Mouse (Mus musculus) layer of hippocampus, adult 2 months (tissue): Measurements from ENCODE around the gene Prpf38a. TPM values are rescaled to one million over a fixed set of nuclear protein-coding genes. Genes with fewer than 3 reads are reported as not detected.

Source experiments
- DNase-seq, 2 experiments: peaks; one replicate each; pipeline ENCODE4 v3.0.0; 2022; ENCODE audit warnings: low spot score in 2 of 2
- H3K27ac ChIP-seq: fragments of 200-600 bp; 2 replicates; pipeline ENCODE4 v1.8.1; 2022
- H3K4me3 ChIP-seq: fragments of 200-600 bp; 2 replicates; pipeline ENCODE4 v1.8.1; 2022; ENCODE audit warnings: mild to moderate bottlenecking
- CTCF ChIP-seq: fragments of 200-600 bp; conservative IDR thresholded peaks from 2 replicates; pipeline ENCODE4 v1.8.1; 2022; ENCODE audit warnings: antibody characterized with exemption, mild to moderate bottlenecking, moderate library complexity
- long read RNA-seq, 2 experiments: library from polyadenylated mRNA; stranded (forward); transcript quantifications; one replicate each; pipeline ENCODE4 v2.0.0; 2021; ENCODE audit warnings: borderline mapping rate in 2 of 2
- total RNA-seq, 2 experiments: library from RNA; stranded (reverse); gene quantifications; 2 replicates each; pipeline ENCODE4 v1.2.3; 2021

The Prpf38a gene
- total RNA-seq = 10 to 100 TPM; 28.0 to 28.8 TPM
- long read RNA-seq, experiment 1, transcript Prpf38a-201 (10 exons, 1,516 nt) = major isoform, 10 of 13 reads
- long read RNA-seq, experiment 1, partial matches to known transcripts = 0 of 13 reads
- long read RNA-seq, experiment 1, other reads (novel, unspliced or antisense) = 3 of 13 reads
- long read RNA-seq, experiment 2, transcript Prpf38a-201 (10 exons, 1,516 nt) = major isoform, 19 of 23 reads
- long read RNA-seq, experiment 2, partial matches to known transcripts = 2 of 23 reads
- long read RNA-seq, experiment 2, other reads (novel, unspliced or antisense) = 2 of 23 reads

DNA sequence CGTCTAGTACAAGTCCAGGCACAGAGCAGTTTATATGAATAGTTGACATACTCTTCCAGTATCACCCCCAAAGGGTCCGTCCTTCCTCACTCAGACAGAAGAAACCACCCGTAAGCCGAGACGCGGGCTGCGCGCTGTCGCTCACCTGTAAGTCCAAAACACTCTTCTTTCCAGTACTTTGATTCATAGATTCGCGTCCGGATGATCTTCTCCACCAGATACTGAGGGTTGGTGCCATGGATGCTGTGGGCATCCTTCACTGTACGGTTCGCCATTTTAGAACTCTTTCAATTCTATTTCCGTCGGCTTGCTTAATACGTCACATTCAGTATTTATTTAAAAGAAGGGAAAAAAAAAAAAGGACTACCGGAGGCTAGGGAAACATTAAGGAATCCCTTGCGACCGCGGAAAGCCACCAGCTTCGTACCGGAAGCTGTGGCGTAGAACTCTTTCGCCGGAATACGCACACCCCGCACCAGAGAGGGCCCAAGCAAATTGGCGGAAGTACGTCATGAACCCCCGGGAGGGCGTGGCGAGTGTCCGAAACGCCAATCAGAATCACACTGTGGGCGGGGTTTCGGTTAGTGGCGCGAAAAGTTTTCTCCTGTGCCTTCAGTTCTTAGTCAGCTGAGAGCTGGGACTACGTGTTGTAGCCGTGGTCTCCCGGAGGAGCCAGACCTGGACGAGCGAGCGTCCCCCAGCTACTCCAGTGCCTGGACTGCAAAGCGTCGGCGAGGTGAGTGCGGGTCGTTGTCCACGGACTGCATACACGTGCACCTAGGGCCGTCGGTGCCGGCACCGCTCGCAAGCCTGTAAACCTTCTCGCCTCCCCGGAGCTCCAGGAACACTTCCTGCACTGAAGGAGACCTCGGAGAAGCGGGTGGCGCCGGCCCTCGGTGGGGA is at the start of gene Prpf38a, which contains the start of gene Orc1:
Prpf38a (minus strand) TSS at position 497 of the 903 bp plus-strand sequence.
Orc1 (plus strand) TSS at position 584 of the 903 bp plus-strand sequence.
- DNase-seq = peak; percentile 98
- TF ChIP-seq CTCF = no peak
- H3K4me3 ChIP-seq = peak within 1 kb of the TSS; percentile 100
- peak within 1 kb of the TSS; percentile 88 for H3K27ac ChIP-seq

GRCm38 (mm10) chr4:108627066-108627465 is 47.9 kb upstream of the Prpf38a start:
- no peak for TF ChIP-seq CTCF
- H3K4me3 ChIP-seq = no peak overlapping the region
- H3K27ac ChIP-seq = no peak overlapping the region
- no peak for DNase-seq

GRCm38 (mm10) chr4:108621504-108621903 is 42.4 kb upstream of the Prpf38a start:
- no peak overlapping the region for H3K4me3 ChIP-seq
- no peak overlapping the region for H3K27ac ChIP-seq
- peak; percentile 53 for TF ChIP-seq CTCF
- DNase-seq = no peak

GRCm38 (mm10) chr4:108620536-108620935 is 41.4 kb upstream of the Prpf38a start:
- Histone ChIP-seq H3K27ac (peak overlapping the region; percentile 94), H3K4me3 (peak overlapping the region; percentile 99)
- no peak for DNase-seq
- no peak for TF ChIP-seq CTCF

GRCm38 (mm10) chr4:108619587-108620341 is 40.6 kb upstream of the Prpf38a start, which contains the start of gene Cc2d1b:
Gene Cc2d1b, plus strand, starts transcription at chr4:108619940.
- H3K4me3 ChIP-seq = peak within 1 kb of the TSS; percentile 99
- TF ChIP-seq CTCF = peak; percentile 51
- H3K27ac ChIP-seq = peak within 1 kb of the TSS; percentile 94
- DNase-seq = peak; percentile 87 to 91

DNA sequence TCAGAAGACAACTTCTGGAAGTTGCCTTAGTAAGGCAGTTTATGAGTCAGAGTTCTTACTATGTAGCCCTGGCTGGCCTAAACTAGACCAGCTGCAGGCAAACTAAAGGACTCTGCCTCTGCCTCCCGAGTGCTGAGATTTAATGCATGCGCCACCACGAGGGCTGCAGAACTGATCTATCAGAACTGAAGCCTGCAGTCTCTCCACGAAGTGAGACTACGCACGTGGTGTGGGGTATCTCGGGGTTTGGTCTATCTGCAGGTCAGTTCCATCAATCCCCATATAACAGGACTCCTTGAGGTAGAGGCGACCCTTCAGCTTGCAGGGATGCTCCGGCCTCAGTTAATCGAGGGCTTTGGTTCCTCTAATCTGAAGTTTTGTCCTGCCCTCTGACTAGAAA is 40.0 kb upstream of the Prpf38a start:
- TF ChIP-seq CTCF = no peak
- Histone ChIP-seq H3K27ac (peak overlapping the region; percentile 94), H3K4me3 (peak overlapping the region; percentile 99)
- DNase-seq = peak in 1 of 2 experiments; percentile 16

GRCm38 (mm10) chr4:108618586-108618985 is 39.5 kb upstream of the Prpf38a start:
- TF ChIP-seq CTCF = no peak
- peak overlapping the region; percentile 94 for H3K27ac ChIP-seq
- DNase-seq = no peak
- peak overlapping the region; percentile 99 for H3K4me3 ChIP-seq

- H3K4me3 ChIP-seq = no peak overlapping the region
- TF ChIP-seq CTCF = no peak
- no peak overlapping the region for H3K27ac ChIP-seq
- DNase-seq = no peak
Measured at GRCm38 (mm10) chr4:108610935-108611334, 31.8 kb upstream of the Prpf38a start.

DNA sequence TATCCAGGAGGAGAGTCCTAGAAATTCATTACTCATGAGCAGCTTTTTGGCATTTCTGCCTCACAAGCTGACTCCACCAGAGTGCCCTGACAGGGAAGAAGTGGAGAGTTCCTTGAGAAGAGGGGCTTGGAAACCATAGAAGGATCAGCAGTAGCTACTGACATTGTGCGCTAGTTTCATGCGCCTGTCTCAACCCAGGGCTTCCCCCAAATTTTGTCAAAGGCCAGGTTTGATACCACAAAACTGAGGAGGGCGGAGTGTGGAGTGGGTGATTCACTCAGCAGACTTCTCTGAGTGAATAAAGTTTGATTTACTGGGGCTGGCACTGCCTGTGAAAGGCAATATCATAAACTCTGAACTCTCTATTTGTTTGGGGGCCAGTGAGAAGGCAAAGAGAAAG is 29.5 kb upstream of the Prpf38a start:
- DNase-seq = no peak
- TF ChIP-seq CTCF = no peak
- Histone ChIP-seq H3K27ac (no peak overlapping the region), H3K4me3 (no peak overlapping the region)

DNA sequence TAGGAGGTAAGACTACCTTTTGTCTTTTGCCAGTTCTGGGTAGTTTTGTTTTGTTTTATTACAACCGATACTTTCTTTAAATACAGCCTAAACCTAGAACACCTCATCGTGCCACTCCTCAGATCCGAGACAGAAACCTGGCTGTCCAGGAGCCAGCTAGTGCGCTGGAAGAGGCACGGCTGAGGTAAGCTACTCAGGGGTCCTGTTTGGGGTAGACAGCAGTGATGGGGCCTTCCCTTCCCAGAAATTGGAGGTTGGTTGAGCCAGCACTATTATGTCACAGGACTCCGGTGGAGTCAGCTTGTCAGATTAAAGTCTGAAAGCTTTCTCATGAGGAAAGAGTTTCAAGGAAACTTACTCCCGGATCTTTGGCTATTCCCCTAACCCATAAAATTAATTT is 22.7 kb upstream of the Prpf38a start:
- H3K4me3 ChIP-seq = no peak overlapping the region
- H3K27ac ChIP-seq = no peak overlapping the region
- no peak for TF ChIP-seq CTCF
- no peak for DNase-seq

- H3K27ac ChIP-seq = no peak overlapping the region
- H3K4me3 ChIP-seq = no peak overlapping the region
- no peak for DNase-seq
- no peak for TF ChIP-seq CTCF
Measured at GRCm38 (mm10) chr4:108598306-108598705, 19.2 kb upstream of the Prpf38a start.

DNA sequence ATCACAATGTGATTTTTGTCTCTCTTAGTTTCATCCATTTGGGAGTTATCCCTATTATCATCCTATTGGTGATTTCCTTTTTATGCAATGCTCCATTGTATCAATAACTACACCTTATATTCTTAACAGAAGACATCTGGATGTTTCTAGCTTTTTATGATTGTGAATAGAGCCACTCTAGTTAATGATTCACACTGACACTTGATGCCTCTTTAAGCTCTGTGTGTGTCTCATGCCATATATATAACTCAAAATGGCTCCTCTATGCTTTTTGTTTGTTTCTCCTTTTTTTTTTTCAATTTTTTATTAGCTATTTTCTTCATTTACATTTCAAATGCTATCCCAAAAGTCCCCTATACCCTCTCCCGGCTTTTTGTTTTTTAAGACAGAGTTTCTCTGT is 16.6 kb upstream of the Prpf38a start:
- no peak overlapping the region for H3K27ac ChIP-seq
- H3K4me3 ChIP-seq = no peak overlapping the region
- no peak for DNase-seq
- TF ChIP-seq CTCF = no peak
